Mouse (Mus musculus) CH12.LX (cell line): ENCODE data around the gene Rbm14. TPM values are rescaled to one million over a fixed set of nuclear protein-coding genes. Genes with fewer than 3 reads are reported as not detected.

Experiments used
- DNase-seq: peaks from one replicate; pipeline ENCODE4 v3.0.0-alpha.2; 2013; ENCODE audit errors: extremely low read depth
- H3K27ac ChIP-seq: 2 replicates; pipeline ENCODE4 v1.5.1; 2012; ENCODE audit warnings: low read depth, mild to moderate bottlenecking, control low read depth, moderate library complexity; ENCODE audit not compliant: insufficient read depth
- H3K27me3 ChIP-seq: replicated peaks from 2 replicates; pipeline ENCODE3; 2012; ENCODE audit warnings: inconsistent platforms
- H3K36me3 ChIP-seq, 2 experiments: replicated peaks in 1 of 2; 2 replicates each; pipeline versions ENCODE3 to v1.6.1; 2012; ENCODE audit warnings: inconsistent platforms in 1 of 2, low read length in 1 of 2, mild to moderate bottlenecking in 1 of 2, mixed read lengths in 1 of 2, moderate library complexity in 1 of 2; ENCODE audit not compliant: control insufficient read depth in 1 of 2, insufficient read depth in 1 of 2
- H3K4me1 ChIP-seq, 2 experiments: 2 replicates each; pipeline ENCODE4 v1.6.1; 2012; ENCODE audit warnings: inconsistent platforms in 1 of 2, moderate library complexity in 1 of 2; ENCODE audit not compliant: insufficient read depth in 2 of 2, control insufficient read depth in 1 of 2
- H3K4me2 ChIP-seq: 2 replicates; pipeline ENCODE4 v1.6.1; 2012; ENCODE audit warnings: low read depth, mild to moderate bottlenecking, control low read depth; ENCODE audit not compliant: poor library complexity, insufficient read depth, severe bottlenecking
- H3K4me3 ChIP-seq, 3 experiments: fragments of 150-350 bp in 1 of 3; sonication (generic) in 1 of 3; replicated peaks in 1 of 3; 2 replicates each; pipeline versions ENCODE3 to v1.5.1; 2011 to 2012; ENCODE audit warnings: low read depth in 2 of 3, low read length in 2 of 3, mild to moderate bottlenecking in 2 of 3, moderate library complexity in 2 of 3, control low read depth in 1 of 3, improper control_type of control experiment in 1 of 3, inconsistent platforms in 1 of 3, mixed read lengths in 1 of 3; ENCODE audit not compliant: poor library complexity in 1 of 3
- H3K79me2 ChIP-seq: replicated peaks from 2 replicates; pipeline ENCODE4 v1.6.1; 2012; ENCODE audit warnings: mild to moderate bottlenecking, moderate library complexity; ENCODE audit not compliant: control insufficient read depth, poor library complexity, insufficient read depth, severe bottlenecking; ENCODE audit errors: extremely low read depth
- H3K9ac ChIP-seq: 2 replicates; pipeline ENCODE4 v1.6.1; 2012; ENCODE audit warnings: low read depth, mild to moderate bottlenecking, control low read depth, moderate library complexity; ENCODE audit not compliant: insufficient read depth
- H3K9me3 ChIP-seq: replicated peaks from 2 replicates; pipeline ENCODE3; 2012; ENCODE audit warnings: low read length, inconsistent platforms, mixed read lengths
- CHD1 ChIP-seq: IDR thresholded peaks from 2 replicates; pipeline ENCODE4 v1.6.1; 2012; ENCODE audit warnings: low read depth, low read length, improper control_type of control experiment, inconsistent platforms
- ELF1 ChIP-seq: IDR thresholded peaks from 2 replicates; pipeline ENCODE4 v1.6.1; 2014; ENCODE audit warnings: low read depth, mild to moderate bottlenecking, inconsistent platforms, low read length, improper control_type of control experiment
- IRF4 ChIP-seq: IDR thresholded peaks from 2 replicates; pipeline ENCODE4 v1.6.1; 2014; ENCODE audit warnings: low read depth, mild to moderate bottlenecking, inconsistent platforms, low read length, improper control_type of control experiment
- JUN ChIP-seq: IDR thresholded peaks from 2 replicates; pipeline ENCODE4 v1.6.1; 2011; ENCODE audit warnings: low read depth, mild to moderate bottlenecking, low read length, improper control_type of control experiment, moderate library complexity; ENCODE audit not compliant: insufficient read depth
- KAT2A ChIP-seq: IDR thresholded peaks from 2 replicates; pipeline ENCODE4 v1.6.1; 2012; ENCODE audit warnings: low read length, improper control_type of control experiment, inconsistent platforms; ENCODE audit not compliant: insufficient replicate concordance
- MAZ ChIP-seq: IDR thresholded peaks from 2 replicates; pipeline ENCODE4 v1.6.1; 2012; ENCODE audit warnings: low read depth, mild to moderate bottlenecking, inconsistent platforms, low read length, improper control_type of control experiment, moderate library complexity
- MXI1 ChIP-seq: IDR thresholded peaks from 2 replicates; pipeline ENCODE4 v1.6.1; 2011; ENCODE audit warnings: mild to moderate bottlenecking, low read depth, low read length, improper control_type of control experiment
- NELFE ChIP-seq: IDR thresholded peaks from 2 replicates; pipeline ENCODE4 v1.6.1; 2011; ENCODE audit warnings: low read depth, low read length, improper control_type of control experiment
- PAX5 ChIP-seq: IDR thresholded peaks from 2 replicates; pipeline ENCODE4 v1.6.1; 2012; ENCODE audit warnings: low read length, inconsistent platforms, mixed read lengths
- RAD21 ChIP-seq: IDR thresholded peaks from 2 replicates; pipeline ENCODE4 v1.6.1; 2011; ENCODE audit warnings: low read depth, mild to moderate bottlenecking, low read length, improper control_type of control experiment, moderate library complexity
- TBP ChIP-seq: conservative IDR thresholded peaks from 2 replicates; pipeline ENCODE4 v1.6.1; 2011; ENCODE audit warnings: low read depth, low read length, improper control_type of control experiment
- TCF12 ChIP-seq: IDR thresholded peaks from 2 replicates; pipeline ENCODE4 v1.6.1; 2014; ENCODE audit warnings: low read depth, mild to moderate bottlenecking, inconsistent platforms, low read length, improper control_type of control experiment
- UBTF ChIP-seq: IDR thresholded peaks from 2 replicates; pipeline ENCODE4 v1.6.1; 2012; ENCODE audit warnings: low read depth, mild to moderate bottlenecking, inconsistent platforms, low read length, improper control_type of control experiment, moderate library complexity
- USF1 ChIP-seq: IDR thresholded peaks from 2 replicates; pipeline ENCODE4 v1.6.1; 2014; ENCODE audit warnings: low read depth, mild to moderate bottlenecking, inconsistent platforms, low read length, improper control_type of control experiment
- USF2 ChIP-seq: conservative IDR thresholded peaks from 2 replicates; pipeline ENCODE4 v1.6.1; 2011; ENCODE audit warnings: low read depth, low read length, improper control_type of control experiment
- ZNF384 ChIP-seq: IDR thresholded peaks from 2 replicates; pipeline ENCODE4 v1.6.1; 2012; ENCODE audit warnings: low read depth, low read length, improper control_type of control experiment, inconsistent platforms
- dilution Hi-C: fragments of 300-500 bp; cut with MboI; formaldehyde crosslinking; loops from 2 replicates; pipeline ENCODE4 v1.14.3; 2020; ENCODE audit warnings: low sequenced_read_pairs; ENCODE audit not compliant: extremely low pct_unique_long_range_greater_than_20kb, extremely low pct_ligation_motif_present
- in situ Hi-C: fragments of 300-500 bp; cut with MboI; formaldehyde crosslinking; loops from 3 replicates; pipeline ENCODE4 v1.14.3; 2019; ENCODE audit warnings: low sequenced_read_pairs, low pct_ligation_motif_present, low pct_unique_long_range_greater_than_20kb, mixed read lengths
- polyA plus RNA-seq: library from polyadenylated mRNA; unstranded; fragments of >175 nt; gene quantifications from 2 replicates; pipeline ENCODE4 v1.2.1, GENCODE M21; 2012; ENCODE audit warnings: low read depth; ENCODE audit not compliant: insufficient read length
- total RNA-seq, 2 experiments: library from RNA; depleted of rRNA; stranded (reverse); fragments of 300-350 nt in 1 of 2; fragments of >200 nt in 1 of 2; gene quantifications; 2 replicates each; pipeline ENCODE4 v1.2.3; 2012 to 2014

Gene Rbm14
- total and polyA plus RNA-seq, 3 experiments, result 19.1 to 59.1 (median 47.1) TPM

DNA sequence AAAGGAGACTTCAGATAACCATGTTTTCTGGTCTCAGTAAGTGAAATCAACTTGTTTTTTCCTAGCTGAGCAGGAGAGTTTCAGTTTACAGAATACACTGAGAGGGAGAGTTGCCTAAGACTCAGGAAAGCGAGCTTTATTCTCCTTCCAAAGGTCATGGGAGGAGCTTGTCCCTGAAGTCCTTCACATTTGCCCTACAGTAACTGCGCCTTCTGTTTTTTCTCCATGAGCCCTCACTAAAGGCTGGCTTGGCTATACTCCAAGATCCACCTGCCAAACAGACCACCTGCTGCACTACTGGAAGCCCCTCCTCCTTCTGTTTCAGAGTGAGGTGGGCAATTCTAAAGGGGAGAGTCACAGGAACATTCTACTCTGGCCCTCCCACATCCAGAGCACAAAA is 24.7 kb upstream of the Rbm14 start:
- peaks cover 6 to 25% of the 10 kb centered on the region in 2 experiments; a peak in 3 of 4 replicates for H3K4me1 ChIP-seq
- no peak overlapping the region for H3K4me2 ChIP-seq
- no peaks in the 10 kb centered on the region for H3K9me3 ChIP-seq
- no peak overlapping the region for H3K4me3 ChIP-seq
- H3K27me3 ChIP-seq, result peaks cover 17% of the 10 kb centered on the region
- H3K9ac ChIP-seq, result no peak overlapping the region
- peaks cover 14 to 46% of the 10 kb centered on the region in 2 experiments for H3K36me3 ChIP-seq
- H3K79me2 ChIP-seq, result no peaks in the 10 kb centered on the region
- in situ Hi-C loops (no loop called here), dilution Hi-C loops (no loop called here)
- no peak for TF ChIP-seq IRF4
- TF ChIP-seq JUN, result no peak
- TF ChIP-seq USF2, result no peak
- TF ChIP-seq KAT2A, result no peak
- no peak for TF ChIP-seq MXI1
- TF ChIP-seq CHD1, result no peak
- no peak for TF ChIP-seq RAD21
- no peak for TF ChIP-seq PAX5
- no peak for TF ChIP-seq UBTF
- no peak for TF ChIP-seq TCF12
- TF ChIP-seq TBP, result no peak
- TF ChIP-seq ZNF384, result no peak
- no peak for TF ChIP-seq USF1
- TF ChIP-seq ELF1, result no peak
- no peak for DNase-seq
- H3K27ac ChIP-seq, result no peak overlapping the region

DNA sequence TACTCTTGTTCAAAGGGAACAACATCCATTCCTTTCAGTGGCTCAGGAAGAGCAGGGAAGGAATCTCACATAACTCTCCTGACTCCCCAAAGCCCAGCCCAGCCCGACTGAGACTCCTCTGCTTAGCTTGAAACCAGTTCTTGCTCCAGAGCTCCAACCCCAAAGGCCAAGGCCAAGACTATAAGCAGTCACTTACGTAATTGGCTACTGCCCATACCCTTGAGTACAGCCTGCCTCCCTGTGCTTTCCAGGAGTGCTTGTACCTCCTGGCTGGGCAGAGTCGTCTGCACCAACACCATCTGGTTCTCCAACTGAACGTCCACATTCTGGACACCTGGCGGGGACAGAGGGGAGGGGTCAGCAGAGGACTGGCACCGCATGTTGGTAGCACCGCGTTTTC is 22.5 kb upstream of the Rbm14 start:
- peaks cover 20 to 64% of the 10 kb centered on the region in 2 experiments for H3K36me3 ChIP-seq
- no peak overlapping the region for H3K4me3 ChIP-seq
- no peak overlapping the region for H3K27ac ChIP-seq
- DNase-seq, result no peak
- no peaks in the 10 kb centered on the region for H3K27me3 ChIP-seq
- no peaks in the 10 kb centered on the region for H3K9me3 ChIP-seq
- H3K4me2 ChIP-seq, result no peak overlapping the region
- dilution Hi-C loops (no loop called here), in situ Hi-C loops (no loop called here)
- no peak overlapping the region for H3K9ac ChIP-seq
- peaks cover 0 to 16% of the 10 kb centered on the region in 2 experiments; a peak in 2 of 4 replicates for H3K4me1 ChIP-seq
- TF ChIP-seq MAZ, result no peak
- no peak for TF ChIP-seq KAT2A
- no peak for TF ChIP-seq NELFE
- TF ChIP-seq PAX5, result no peak
- H3K79me2 ChIP-seq, result no peaks in the 10 kb centered on the region
